Mouse (Mus musculus) MEL-GATA-1-ER (cell line): Measurements from ENCODE around the gene Soga3.

Experiments
- DNase-seq: peaks from one replicate; pipeline ENCODE4 v3.0.0-alpha.2; 2012; ENCODE audit warnings: low read depth; ENCODE audit errors: extremely low read depth

Soga3 gene

DNA sequence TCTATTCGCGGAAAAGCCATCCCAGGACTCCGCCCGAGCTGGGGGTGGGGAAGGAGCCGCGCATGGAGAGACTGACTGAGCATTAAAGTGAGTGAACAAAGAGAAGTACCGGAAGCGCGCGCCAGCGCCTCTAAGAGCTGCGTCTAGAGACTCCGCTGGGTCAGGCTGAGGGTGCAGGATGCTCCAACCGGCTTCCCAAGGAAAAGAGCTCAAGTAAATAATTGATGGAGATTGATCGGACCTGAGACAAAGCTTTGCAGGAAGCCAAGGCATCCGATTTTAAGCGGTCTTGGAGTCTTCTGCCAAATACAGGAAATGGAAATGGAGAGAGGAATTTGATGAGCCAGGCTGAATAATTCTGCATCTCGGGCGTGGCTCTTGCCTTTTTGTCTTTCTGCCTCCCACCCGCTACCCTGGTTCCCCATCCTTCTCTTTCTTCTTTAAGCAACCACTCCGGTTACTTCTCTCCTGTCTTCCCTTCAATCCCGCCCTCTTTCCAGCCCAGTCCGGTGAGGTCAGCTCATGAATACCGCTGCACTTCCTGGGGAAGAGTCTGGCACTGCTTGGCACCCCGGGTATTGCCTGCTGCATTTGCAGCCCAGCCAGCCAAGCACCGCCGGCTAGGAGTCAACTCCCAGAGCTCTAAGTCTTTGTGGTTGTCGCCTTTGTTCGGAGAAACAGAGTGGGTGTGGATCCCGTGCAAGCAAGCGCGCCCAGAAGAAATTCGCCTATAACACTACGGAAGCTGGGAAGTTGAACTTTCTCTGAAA, at the start of gene Soga3:
Gene Soga3, plus strand, starts transcription at position 274 of the 770 bp plus-strand sequence.
- DNase-seq = no peak

DNA sequence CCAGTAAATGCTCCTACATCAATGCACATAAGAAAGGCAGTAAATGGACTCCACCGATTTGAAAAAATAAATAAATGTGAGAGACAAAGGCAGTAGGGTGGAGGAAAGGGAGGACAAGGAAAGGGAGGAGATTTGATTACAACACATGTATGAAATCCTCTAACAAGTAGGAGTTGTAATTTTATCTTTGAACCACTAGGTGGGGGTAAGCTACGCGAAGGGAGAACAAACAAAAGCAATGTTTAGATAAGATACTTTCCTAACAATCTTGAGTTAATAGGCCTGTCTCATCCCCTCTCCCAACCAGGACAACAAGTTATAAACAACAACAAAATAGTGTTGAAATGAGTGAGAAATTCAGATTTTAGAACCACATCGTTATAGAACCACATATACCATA, 36.7 kb upstream of the Soga3 start:
- DNase-seq = peak; percentile 1

DNA sequence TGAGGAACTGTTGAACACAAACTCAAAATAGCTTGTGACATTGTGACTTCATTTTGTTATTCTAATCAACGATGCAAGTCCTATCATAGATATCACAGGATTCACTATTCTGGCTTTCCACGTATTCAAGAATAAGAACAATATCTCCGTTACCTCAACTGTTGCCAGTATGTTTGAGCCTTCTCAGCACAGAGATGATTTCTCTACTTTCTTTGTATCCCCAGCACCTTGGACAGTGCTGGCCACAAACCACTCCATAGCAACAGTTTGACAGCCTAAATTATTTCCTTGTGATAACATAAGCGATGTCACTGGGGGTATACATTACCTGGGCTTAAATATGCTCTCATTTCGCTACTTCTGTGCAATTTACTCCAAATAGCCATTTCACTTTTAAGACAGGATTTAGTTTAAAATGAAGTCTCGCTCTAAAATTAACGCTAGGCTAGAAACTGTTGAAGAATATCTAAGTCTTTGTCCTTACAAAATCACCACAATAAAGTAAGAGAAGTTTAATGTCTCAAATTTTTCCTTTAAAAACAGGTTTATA, 1.0 kb upstream of the Soga3 start:
- DNase-seq = no peak

DNA sequence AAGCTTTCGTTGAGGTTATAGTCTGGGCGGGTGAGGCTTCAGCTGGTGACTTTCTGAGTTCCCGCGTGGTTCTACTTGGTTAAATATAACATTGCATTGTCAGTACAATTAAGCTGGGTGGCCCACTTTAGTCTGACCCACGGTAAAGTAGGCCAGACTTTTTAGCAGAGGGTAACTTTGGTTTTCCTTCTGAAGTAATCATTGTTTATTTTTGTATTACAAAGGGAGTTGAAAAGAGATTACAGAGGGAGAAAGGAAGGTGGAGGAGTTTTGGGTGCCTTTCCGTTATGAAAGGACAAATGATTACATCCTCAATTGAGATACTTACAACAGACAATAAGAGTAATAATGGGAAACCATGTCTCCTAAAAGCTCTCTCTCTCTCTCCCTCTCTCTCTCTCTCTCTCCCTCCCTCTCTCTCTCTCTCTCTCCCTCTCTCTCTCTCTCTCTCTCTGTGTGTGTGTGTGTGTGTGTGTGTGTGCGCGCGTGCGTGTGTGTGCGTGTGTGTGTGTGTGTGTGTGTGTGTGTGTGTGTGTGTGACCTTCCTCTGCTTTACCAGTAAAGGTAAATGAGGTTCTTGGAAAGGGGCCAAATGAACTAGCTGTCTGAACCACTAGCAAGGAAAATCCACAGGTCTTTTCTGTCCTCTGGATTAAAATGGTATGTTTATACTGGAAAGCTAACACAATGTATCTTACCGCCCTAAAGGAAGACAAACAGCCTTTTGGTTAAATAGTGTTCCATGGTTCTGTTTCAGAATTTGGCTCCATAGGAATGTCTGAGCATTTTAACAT, 1.2 kb downstream of the Soga3 start:
- no peak for DNase-seq

DNA sequence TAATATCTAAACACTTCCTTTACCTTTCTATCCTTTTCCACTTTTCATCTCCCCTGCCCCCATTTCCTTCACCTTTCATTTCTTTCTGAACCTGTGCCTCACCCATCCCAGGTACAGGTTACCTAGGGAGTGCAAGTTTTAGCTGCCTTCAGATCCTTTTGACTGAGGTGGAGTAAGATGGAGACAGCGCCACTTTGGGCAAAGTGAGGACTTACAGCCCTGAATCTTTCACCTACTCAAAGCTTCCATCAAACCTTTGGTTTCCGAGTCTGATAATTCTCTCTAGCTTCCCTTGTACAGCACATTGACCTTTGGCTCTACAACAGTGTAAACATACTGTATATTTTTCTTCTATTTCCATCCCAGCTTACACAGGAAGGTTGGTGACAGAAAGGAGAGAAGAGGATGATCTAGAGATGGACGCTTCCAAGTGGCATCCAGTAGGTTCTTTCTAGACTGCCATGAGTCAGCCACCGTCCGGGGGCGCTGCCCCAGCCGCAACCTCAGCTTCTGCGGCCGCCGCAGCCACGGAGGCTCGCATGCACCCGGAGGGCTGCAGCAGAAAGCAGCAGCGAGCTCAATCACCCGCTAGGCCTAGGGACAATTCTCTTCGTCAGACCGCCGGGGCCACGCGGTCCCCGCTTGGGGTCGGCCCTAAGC, 2.7 kb downstream of the Soga3 start:
- no peak for DNase-seq

DNA sequence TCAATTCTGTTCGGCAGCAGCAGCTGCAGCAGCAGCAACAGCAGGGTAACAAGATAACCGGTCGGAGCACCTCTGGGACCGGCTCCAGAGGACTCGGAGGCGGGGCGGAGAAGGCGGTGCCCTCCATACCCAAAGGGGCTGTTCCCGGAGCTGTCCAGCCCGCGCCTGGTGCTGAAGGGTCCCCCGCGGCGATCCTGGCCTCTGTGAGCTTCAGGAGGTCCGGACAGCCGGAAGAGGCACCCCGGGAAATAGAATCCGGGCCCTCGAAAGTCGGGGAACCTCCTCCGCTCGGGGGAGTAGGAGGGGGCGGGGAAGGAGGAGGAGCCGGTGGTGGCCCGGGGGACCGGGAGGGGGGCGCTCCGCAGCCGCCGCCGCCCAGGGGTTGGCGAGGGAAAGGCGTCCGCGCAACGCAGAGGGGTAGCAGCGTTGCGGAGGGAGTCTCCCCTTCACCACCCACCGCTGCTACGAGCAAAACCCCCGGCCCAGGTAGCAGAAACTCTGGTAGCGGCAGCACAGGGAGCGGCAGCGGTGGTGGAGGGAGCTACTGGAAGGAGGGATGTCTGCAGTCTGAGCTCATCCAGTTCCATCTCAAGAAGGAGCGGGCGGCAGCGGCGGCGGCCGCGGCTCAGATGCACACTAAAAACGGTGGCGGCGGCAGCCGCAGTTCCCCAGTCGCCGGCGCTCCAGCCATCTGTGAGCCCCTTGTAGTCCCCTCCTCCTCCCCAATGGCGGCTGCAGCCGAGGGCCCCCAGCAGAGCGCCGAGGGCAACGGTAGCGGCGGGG, 3.4 kb downstream of the Soga3 start:
- no peak for DNase-seq

DNA sequence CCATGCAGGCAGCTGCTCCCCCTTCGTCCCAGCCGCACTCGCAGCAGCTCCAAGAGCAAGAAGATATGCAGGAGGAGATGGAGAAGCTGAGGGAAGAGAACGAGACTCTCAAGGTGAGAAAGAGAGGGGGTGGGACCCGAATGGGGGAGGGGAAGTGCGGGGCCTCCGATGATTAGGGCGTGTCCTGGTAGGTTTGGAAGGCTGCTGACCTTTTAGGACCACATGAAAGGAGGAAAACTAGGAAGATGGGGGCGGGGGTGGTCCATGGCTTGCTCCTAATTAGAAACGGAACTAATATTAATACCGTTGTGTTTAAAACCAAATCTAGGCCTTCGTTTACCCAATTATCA, 4.0 kb downstream of the Soga3 start:
- no peak for DNase-seq

DNA sequence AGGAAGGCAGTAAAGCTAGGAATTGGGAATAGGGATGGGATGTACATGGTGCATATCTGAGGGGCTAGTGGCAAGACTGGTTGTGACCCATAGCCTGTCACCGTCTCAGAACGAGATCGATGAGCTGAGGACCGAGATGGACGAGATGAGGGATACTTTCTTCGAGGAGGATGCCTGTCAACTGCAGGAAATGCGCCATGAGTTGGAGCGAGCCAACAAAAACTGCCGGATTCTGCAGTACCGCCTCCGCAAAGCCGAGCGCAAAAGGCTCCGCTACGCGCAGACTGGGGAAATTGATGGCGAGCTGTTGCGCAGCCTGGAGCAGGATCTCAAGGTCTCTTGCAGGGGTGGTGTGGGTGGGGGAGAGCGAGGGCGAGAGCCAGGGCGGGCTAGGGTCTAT, 4.4 kb downstream of the Soga3 start:
- DNase-seq = no peak

DNA sequence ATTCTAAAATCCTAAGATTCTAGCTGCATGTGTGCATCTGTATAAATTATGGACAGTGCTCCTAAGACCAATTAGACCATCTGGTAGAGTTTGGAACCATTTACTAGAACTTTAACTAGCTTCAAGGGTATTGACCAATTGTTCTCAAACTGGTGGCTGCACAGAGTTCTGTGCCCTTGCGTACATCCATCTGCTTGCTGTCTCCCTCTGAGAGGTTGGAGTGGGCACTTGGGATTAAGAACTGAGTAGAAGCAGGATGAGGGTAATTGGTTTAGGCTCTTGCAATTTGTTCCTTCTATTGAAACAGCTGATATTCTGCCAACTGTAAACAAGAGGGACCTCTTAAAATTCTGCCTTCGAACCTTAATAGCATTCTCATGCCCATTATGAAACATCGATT, 11.7 kb downstream of the Soga3 start:
- DNase-seq = no peak

DNA sequence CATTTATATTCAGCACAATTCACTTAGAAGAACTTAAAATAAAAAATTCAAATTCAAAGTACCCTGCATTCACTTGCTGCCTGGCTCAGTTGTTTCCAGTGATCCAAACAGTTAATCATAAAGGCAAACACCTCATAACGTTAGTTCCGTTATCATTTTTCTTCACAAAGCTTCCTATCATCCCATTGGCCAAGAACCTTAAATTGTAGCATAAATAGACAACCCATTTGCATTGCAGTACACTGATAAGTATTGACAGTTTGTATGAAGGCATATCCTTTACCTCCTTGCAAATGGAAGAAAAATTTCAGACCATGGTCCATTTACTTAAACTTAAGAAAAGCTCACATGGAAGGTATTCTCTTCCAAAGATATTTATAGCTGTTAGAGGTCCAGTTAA, 18.0 kb downstream of the Soga3 start:
- DNase-seq = no peak

DNA sequence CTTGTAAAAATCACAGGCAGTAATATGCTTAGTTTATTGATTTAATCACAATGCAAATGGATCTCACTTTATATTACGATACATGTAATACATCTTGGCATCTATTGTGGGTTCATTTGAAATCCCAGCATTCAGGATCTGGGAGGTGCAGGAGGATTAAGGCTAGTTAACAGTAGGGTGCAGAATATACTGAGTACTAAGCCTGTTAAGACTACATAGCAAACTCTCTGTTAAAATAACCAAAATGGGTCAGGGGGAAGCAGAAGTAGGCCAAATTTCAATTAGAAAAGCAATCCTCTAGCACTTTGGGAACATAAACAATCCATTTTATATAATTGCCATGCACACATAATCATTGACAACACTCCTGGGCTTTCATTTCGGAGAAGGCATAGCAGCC, 30.1 kb downstream of the Soga3 start:
- no peak for DNase-seq

DNA sequence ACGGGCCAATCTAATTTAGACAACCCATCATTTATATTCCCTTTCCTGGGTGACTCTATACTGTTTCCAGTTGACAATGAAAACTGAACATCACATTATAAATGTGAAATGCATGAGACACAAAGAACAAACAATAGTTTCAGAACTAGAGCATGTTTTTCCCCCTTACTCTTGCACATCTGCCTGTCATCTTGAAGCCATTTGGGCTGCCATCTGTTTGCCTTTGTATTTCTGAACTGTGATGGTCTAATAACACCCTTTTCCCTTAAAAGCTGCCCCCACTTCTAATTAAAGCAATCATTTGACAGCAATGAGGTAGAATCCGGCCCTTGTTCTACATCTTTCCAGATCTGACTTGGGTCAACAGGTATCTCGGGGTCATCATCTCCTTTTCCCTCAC, 32.0 kb downstream of the Soga3 start:
- no peak for DNase-seq

DNA sequence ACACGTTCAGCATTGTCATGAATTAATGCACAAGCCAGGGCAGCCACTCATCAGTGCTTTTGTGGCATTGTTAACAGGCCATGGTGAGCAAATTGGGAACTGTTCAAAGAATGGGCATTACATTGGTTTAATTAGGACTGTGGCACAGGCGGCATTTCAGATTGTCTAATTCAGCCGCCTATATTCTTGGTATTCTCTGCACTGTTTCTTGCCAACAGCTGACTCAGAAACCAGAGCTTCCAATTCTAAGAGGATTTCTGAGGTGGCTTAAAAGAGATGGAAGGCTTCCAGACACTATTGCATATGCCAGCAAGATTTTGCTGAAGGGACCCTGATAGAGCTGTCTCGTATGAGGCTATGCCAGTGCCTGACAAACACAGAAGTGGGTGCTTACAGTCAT, 33.2 kb downstream of the Soga3 start:
- no peak for DNase-seq

DNA sequence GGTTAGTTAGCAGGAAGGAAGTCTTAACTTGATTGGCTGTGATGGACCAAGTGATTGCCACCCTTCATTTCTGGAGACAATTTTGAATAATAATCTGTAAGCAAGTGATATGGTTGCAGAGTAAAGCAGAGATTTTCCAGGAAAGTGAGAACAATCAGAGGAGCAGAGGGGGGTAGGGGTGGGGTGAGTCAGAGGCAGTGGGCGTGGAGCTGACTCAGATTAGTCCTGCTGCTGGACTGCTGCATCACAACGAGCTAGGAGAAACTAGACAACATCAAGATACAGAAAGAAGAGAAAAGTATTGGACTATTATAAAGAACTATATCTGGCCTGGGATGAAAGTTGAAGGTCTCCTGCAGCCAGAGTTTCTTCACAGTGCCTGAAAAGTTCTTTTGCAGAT, 34.4 kb downstream of the Soga3 start:
- DNase-seq = no peak

DNA sequence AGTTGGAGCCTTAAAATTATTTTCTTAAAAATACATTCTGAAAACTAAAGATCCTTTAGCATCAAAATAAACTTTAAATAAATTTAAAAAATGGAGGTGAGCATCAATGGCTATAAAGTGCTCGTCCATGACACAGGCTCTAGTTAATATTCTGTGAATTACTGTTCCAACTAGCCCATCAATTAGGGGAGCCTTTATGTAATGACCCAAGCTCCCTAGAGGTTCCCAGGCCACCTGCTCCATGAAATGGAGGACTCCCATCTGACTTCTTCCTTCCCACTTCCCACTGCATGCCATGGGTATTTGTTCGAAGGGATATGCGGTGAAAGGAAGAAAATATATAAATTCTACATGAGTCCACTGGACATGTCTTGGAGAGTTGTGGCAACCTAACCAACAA, 36.6 kb downstream of the Soga3 start:
- no peak for DNase-seq

DNA sequence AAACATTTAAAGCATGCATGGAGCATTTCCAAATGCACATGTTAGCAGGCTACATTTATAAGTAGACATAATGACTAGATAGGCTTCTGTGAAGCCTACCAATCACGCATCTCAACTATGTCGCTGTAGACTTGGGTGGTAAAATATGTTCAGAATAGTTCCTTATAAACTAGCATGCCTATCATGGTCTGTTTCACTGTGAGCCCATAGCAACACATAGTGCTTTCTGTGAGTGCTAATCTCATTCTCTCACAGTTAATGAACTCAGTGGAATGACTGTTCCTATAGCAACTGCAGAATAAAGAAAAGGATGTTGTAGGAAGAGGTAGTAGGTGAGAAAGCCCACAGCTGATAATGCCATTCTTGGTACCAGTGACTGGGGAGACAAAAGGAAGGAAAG, 37.4 kb downstream of the Soga3 start:
- no peak for DNase-seq

DNA sequence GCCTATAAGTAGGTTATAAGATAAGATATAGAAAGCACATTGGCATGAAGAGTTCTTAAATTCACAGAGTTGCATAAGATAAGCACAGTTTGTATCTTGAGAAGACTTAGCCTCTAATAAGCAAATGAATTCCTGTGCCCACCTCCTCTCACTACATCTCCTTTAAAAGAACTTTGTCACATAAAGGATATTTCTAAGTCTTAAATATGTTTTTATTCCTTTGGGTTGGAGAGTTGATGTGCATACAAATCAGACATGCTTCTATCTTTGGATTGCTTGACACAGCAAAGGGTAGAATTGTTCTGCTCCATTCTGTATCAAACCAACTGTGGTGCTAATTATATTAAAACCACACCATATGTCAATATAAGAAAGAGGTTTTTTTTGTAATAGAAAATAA, 50.1 kb downstream of the Soga3 start:
- DNase-seq = no peak

DNA sequence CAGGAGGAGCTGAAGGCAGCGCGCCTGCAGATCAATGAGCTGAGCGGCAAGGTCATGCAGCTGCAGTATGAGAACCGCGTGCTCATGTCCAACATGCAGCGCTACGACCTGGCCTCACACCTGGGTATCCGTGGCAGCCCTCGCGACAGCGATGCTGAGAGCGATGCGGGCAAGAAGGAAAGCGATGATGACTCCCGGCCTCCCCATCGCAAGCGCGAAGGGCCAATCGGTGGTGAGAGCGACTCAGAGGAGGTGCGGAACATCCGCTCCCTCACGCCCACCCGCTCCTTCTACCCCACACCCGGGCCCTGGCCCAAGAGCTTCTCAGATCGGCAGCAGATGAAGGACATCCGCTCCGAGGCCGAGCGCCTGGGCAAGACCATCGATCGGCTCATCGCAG, 53.2 kb downstream of the Soga3 start:
- no peak for DNase-seq

DNA sequence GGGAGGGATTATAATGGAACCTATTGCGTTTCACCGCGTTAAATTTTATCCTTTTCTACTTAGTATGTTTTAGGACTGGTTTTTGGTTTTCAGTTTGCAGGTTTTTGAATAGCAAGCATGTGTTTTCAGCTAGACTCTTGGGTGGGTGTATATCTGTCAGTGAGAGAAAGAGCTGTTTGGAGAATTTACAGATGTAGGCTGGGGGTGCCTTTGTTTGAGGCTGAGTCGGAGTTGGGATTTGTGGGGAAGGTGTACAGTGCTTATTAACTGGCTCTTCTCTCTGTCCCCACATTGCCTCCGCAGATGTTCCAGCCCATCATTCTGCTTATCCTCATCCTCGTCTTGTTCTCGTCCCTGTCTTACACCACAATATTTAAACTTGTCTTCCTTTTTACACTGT, 55.0 kb downstream of the Soga3 start, which contains the start of gene Gm49353:
Gene Gm49353, plus strand, starts transcription at position 313 of the 400 bp plus-strand sequence.
- no peak for DNase-seq

DNA sequence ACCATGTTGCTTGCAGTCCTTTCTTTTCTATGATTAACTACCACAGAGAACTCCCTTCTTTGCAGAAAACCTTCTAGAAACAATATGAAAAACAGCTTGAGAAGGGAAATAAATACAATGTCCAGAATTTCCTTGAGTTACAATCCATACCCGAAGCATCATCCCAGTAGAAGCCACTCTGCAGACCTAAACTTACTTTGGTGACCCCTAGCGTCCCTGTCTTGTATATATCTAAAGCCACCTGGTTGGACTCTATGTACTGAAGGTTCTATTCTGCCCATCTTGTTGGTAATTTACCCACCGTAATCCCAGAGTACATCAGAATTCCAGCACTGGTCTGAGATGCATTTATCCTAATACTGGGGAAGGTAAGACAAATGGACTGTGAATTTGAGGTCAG, 56.2 kb downstream of the Soga3 start:
- no peak for DNase-seq

DNA sequence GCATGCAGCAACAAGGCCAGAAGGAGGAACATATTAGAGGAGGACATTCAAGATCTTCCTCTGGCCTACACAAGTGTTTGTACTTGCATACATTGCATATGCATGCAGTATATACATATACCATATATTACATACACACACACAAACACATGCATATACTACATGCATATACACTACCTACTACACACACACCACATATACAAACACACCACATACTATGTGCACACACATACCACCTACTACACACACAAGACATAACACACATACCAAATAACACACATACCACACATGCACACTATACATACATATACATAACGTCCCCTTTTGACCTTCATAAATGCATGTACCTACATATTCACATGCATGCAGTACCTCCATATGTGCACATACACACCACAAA, 57.0 kb downstream of the Soga3 start:
- DNase-seq = no peak
